Mouse (Mus musculus): ENCODE measurements around the gene Pkig.

DNA sequence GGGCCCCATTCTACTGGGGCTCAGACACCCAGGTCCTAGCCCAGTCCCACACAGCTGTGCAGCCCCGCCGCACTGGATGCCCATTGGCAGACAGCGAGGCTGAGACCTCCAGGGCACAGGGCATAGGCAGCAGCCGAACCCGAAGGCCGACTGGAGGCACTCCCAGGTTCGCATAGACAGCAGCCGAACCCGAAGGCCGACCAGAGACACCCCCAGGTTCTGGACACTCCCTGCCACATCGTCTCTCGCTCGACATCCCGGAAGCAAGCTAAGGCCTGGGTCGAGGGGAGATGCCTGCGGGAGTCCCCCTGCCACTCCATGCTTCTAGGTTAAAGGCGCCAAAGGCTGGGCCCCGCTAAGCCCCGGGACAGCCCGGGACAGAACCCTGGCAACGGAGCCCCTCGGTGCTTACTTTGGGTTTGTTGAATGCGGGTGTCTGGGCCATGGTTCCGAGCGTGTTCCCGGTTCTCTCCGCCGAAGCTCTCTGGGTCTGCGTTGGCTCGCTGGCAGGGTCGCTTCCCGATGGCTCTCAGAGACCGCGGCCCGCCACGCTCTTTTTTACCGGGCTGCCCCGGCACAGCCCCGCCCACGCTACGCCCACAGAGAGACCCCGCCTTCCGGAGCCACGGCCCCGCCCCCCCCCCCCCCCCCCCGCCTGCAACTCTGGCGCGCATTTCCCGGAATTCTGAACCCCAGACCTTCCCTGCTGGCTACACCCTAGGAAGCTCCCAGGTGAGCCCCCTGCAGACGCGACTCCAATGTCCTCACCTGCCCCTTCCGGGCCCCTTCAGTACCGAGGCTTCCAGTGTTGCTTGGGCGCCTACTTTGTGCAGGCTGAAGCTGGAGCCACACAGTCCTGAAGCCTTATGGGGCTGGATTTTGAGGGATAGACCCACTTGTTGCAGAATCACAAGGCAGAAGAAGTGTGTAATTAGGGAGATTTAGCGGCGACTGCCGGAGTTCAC is 91.7 kb downstream of the Pkig start, which contains the start of gene Ada:
- no peak for TF ChIP-seq POLR2A (IDR thresholded peaks at IDR 0.05; ENCODE audit: borderline replicate concordance, insufficient read depth, low read length)
- TF ChIP-seq CTCF (IDR thresholded peaks at IDR 0.05; ENCODE audit: borderline replicate concordance, insufficient read depth, low read depth, low read length), result no peak

Measured in cerebellum, adult 2 months (tissue).